In the genomic region with DNA sequence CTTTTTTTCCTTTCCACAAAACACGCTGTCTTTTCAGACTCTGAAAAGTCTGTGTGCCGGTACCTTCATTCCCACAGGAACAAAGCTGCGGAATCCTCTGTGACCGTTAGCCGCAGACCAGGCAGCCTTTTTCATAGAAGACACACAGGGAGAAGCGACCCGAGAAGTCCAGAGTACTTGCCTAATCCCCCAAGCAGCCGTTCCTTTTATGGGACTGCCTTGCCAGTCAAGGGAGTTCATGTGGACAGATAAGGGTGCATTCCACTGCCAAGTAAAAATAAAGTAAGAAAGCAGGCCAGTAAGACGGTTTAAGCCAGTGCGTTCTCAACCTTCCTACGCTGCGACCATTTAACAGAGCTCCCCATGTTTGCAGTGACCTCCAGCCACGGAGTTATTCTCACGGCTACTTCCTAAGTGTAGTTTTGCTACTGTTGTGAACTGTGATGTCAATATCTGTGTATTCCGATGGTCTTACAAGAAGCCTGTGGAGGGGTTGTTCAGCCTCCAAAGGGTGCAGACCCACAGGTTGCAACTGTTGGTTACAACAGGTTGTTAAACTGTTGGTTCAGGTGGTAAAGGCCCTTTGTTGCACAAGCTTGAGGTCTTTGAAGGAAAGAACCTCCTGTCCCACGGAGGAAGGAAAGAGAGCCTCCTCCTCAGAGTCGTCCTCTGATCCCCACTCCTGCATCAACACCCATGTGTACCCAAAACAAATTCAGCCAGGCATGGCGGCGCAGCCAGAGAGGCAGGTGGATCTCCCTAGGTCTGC, we compare ENCODE assay signal across 8 mouse cellular contexts. TPM values are rescaled to one million over a fixed set of nuclear protein-coding genes. Genes with fewer than 3 reads are reported as not detected.
A peak's percentile ranks its signal among the peaks of the same experiment; 100 is the strongest.
DNase-seq lines count a peak whose midpoint lies in the region; ATAC-seq and TF ChIP-seq lines count a peak whose summit lies in the region.

No protein-coding gene starts in this region.

- intact Hi-C loops in gastrocnemius, postnatal 14 days (cut with DNase I; ENCODE audit: low total_unique reads) = no loop called here

- no peak overlapping the region for H3K4me2 ChIP-seq in kidney, embryonic 16.5 days (replicated peaks; ENCODE audit: low read depth, low read length)
- H3K4me2 ChIP-seq in embryonic facial prominence, embryonic 14.5 days (ENCODE audit: low read depth, low read length) = peak overlapping the region; percentile 15; the same call in 1 of the 2 replicates
- H3K4me2 ChIP-seq in forebrain, postnatal 0 days (ENCODE audit: low read depth) = peak overlapping the region; percentile 74
- peak overlapping the region; percentile 66 for H3K4me2 ChIP-seq in midbrain, embryonic 15.5 days

- no peak overlapping the region; the same call in 1 of the 2 replicates for H3K9ac ChIP-seq in kidney, embryonic 16.5 days (replicated peaks; ENCODE audit: low read length)
- H3K9ac ChIP-seq in embryonic facial prominence, embryonic 14.5 days (ENCODE audit: low read depth, low read length) = no peak overlapping the region
- peak overlapping the region; percentile 39 for H3K9ac ChIP-seq in forebrain, postnatal 0 days
- no peak overlapping the region for H3K9ac ChIP-seq in midbrain, embryonic 15.5 days

- no peaks in the 10 kb centered on the region for H3K9me3 ChIP-seq in kidney, embryonic 16.5 days (ENCODE audit: low read length)
- H3K9me3 ChIP-seq in embryonic facial prominence, embryonic 14.5 days (ENCODE audit: control insufficient read depth, low read length) = no peaks in the 10 kb centered on the region
- H3K9me3 ChIP-seq in forebrain, postnatal 0 days (ENCODE audit: low read length) = no peaks in the 10 kb centered on the region
- H3K9me3 ChIP-seq in midbrain, embryonic 15.5 days = no peaks in the 10 kb centered on the region

- H3K4me1 ChIP-seq in kidney, embryonic 16.5 days (ENCODE audit: insufficient read depth, low read length) = peaks cover 64% of the 10 kb centered on the region
- H3K4me1 ChIP-seq in embryonic facial prominence, embryonic 14.5 days (ENCODE audit: control insufficient read depth, insufficient read depth, low read length) = peaks cover 19% of the 10 kb centered on the region
- peaks cover 22% of the 10 kb centered on the region for H3K4me1 ChIP-seq in forebrain, postnatal 0 days (ENCODE audit: insufficient read depth)
- H3K4me1 ChIP-seq in midbrain, embryonic 15.5 days = peaks cover 73% of the 10 kb centered on the region

- DNase-seq in kidney, postnatal 10 days = no peak
- DNase-seq in embryonic facial prominence, embryonic 14.5 days (ENCODE audit: low spot score) = no peak
- DNase-seq in forebrain, postnatal 0 days = no peak
- no peak for DNase-seq in gastrocnemius, postnatal 14 days
- no peak for DNase-seq in spleen, postnatal 14 days (ENCODE audit: low spot score in 2 of 2)
- no peak for DNase-seq in cerebellum, adult 8-10 months

- H3K27ac ChIP-seq in kidney, embryonic 16.5 days (ENCODE audit: low read length) = peak overlapping the region; percentile 19; the same call in 1 of the 2 replicates
- no peak overlapping the region for H3K27ac ChIP-seq in embryonic facial prominence, embryonic 14.5 days (replicated peaks; ENCODE audit: low read depth, low read length)
- H3K27ac ChIP-seq in forebrain, postnatal 0 days (ENCODE audit: low read depth, low read length) = peak overlapping the region; percentile 59
- peak overlapping the region; percentile 41 for H3K27ac ChIP-seq in midbrain, embryonic 15.5 days

- no peaks in the 10 kb centered on the region for H3K36me3 ChIP-seq in kidney, embryonic 16.5 days (ENCODE audit: insufficient read depth, low read length)
- peaks cover 17% of the 10 kb centered on the region; the same call in 1 of the 2 replicates for H3K36me3 ChIP-seq in embryonic facial prominence, embryonic 14.5 days (ENCODE audit: control insufficient read depth, insufficient read depth, low read length)
- H3K36me3 ChIP-seq in forebrain, postnatal 0 days (ENCODE audit: insufficient read depth) = no peaks in the 10 kb centered on the region
- H3K36me3 ChIP-seq in midbrain, embryonic 15.5 days (replicated peaks) = no peaks in the 10 kb centered on the region

- no peak overlapping the region for H3K4me3 ChIP-seq in kidney, embryonic 16.5 days (ENCODE audit: low read length)
- H3K4me3 ChIP-seq in embryonic facial prominence, embryonic 14.5 days (ENCODE audit: low read depth, low read length) = no peak overlapping the region
- H3K4me3 ChIP-seq in forebrain, postnatal 0 days (ENCODE audit: low read depth, low read length) = no peak overlapping the region
- H3K4me3 ChIP-seq in midbrain, embryonic 15.5 days = no peak overlapping the region

- no peak for ATAC-seq in kidney, embryonic 16.5 days (ENCODE audit: low FRiP score, low TSS enrichment)
- no peak for ATAC-seq in embryonic facial prominence, embryonic 14.5 days (ENCODE audit: low read depth)
- no peak for ATAC-seq in forebrain, postnatal 0 days
- ATAC-seq in midbrain, embryonic 15.5 days (replicated peaks) = no peak

- 63% methylated on average over 19 of the region's 19 CpGs for WGBS in kidney, embryonic 16.5 days
- 80% methylated on average over 19 of the region's 19 CpGs for WGBS in embryonic facial prominence, embryonic 14.5 days
- WGBS in forebrain, postnatal 0 days = 43% methylated on average over 19 of the region's 19 CpGs
- WGBS in midbrain, embryonic 15.5 days = 36% methylated on average over 19 of the region's 19 CpGs

- no peak for TF ChIP-seq CTCF in forebrain, postnatal 0 days (IDR thresholded peaks at IDR 0.05; ENCODE audit: low read depth)

- H3K27me3 ChIP-seq in kidney, embryonic 16.5 days (ENCODE audit: insufficient read depth, low read length) = no peaks in the 10 kb centered on the region
- no peaks in the 10 kb centered on the region for H3K27me3 ChIP-seq in embryonic facial prominence, embryonic 14.5 days (replicated peaks; ENCODE audit: control insufficient read depth, insufficient read depth, low read length)
- no peaks in the 10 kb centered on the region for H3K27me3 ChIP-seq in forebrain, postnatal 0 days (ENCODE audit: insufficient read depth, low read length)
- H3K27me3 ChIP-seq in midbrain, embryonic 15.5 days (replicated peaks) = no peaks in the 10 kb centered on the region

RNA-seq across cellular contexts. Expression of a gene that starts 4.2 kb away (rescaled TPM):
- 40.8 and 41.8 TPM in 2 replicates for polyA plus RNA-seq in kidney, embryonic 16.5 days (2015; fragmentation: Nextera tagmentation; extraction: Ambion mirVana)
- polyA plus RNA-seq in embryonic facial prominence, embryonic 14.5 days (2014; fragmentation: Nextera tagmentation; extraction: Ambion mirVana) = 30.4 and 31.7 TPM in 2 replicates
- total RNA-seq in forebrain, postnatal 0 days (2014; rRNA removed) = 62.0 and 62.2 TPM in 2 replicates
- polyA plus RNA-seq in forebrain, postnatal 0 days (2015; fragmentation: Nextera tagmentation; extraction: Ambion mirVana) = 76.5 and 90.8 TPM in 2 replicates
- 66.7 and 73.7 TPM in 2 replicates for polyA plus RNA-seq in midbrain, embryonic 15.5 days (2015; fragmentation: Nextera tagmentation; extraction: Ambion mirVana)
- total RNA-seq in gastrocnemius, postnatal 14 days (2021) = 1 to 10 TPM; 6.3 to 7.8 TPM

RNA-seq across cellular contexts. Expression of a gene that starts 54.5 kb away (rescaled TPM):
- polyA plus RNA-seq in kidney, embryonic 16.5 days (2015; fragmentation: Nextera tagmentation; extraction: Ambion mirVana) = 23.1 and 25.6 TPM in 2 replicates
- 7.5 and 8.4 TPM in 2 replicates for polyA plus RNA-seq in embryonic facial prominence, embryonic 14.5 days (2014; fragmentation: Nextera tagmentation; extraction: Ambion mirVana)
- 52.2 and 55.0 TPM in 2 replicates for total RNA-seq in forebrain, postnatal 0 days (2014; rRNA removed)
- polyA plus RNA-seq in forebrain, postnatal 0 days (2015; fragmentation: Nextera tagmentation; extraction: Ambion mirVana) = 22.2 and 29.8 TPM in 2 replicates
- 29.8 and 30.7 TPM in 2 replicates for polyA plus RNA-seq in midbrain, embryonic 15.5 days (2015; fragmentation: Nextera tagmentation; extraction: Ambion mirVana)
- 10 to 100 TPM in 1 of 2 experiments, 1 to 10 TPM in 1; 7.2 to 11.1 TPM for total RNA-seq in gastrocnemius, postnatal 14 days (2021)
